Mouse (Mus musculus): ENCODE measurements at regions not wholly inside any gene's neighbourhood (a gene's known extent, or its start where the extent isn't known, plus 50 kb on each side); places are given as distances from the start of the nearest gene placed in this dataset.
A peak's percentile ranks its signal among the peaks of the same experiment; 100 is the strongest.

DNA sequence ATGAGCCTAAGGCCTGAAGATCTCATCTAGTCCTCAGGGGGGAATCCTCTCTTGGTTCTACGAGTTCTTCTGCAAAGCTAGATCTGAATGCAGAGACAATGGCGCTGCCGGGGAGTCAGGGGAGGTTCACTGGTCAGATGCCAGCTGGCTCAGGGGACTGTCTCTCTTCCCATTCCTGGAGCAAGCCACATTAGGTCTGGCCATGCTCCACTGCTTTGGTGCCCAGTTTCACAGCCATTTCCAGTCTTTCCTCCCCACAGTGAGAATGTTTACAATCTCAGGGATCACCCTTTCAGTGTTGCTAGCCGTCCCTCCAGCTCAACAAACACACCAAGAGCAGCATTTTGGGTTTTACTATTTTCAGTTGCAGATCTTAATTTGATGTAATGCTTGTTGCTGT is 233.7 kb upstream of the Cdh11 start:
- Histone ChIP-seq H3K4me3 (no peak overlapping the region), H3K4me2 (no peak overlapping the region), H3K4me1 (no peaks in the 10 kb centered on the region), H3K9ac (no peak overlapping the region), H3K9me3 (no peaks in the 10 kb centered on the region), H3K36me3 (no peaks in the 10 kb centered on the region), H3K27me3 (no peaks in the 10 kb centered on the region), H3K27ac (no peak overlapping the region)
- 76% methylated on average over 4 of the region's 4 CpGs for WGBS
- no peak for ATAC-seq (ENCODE audit: insufficient number of reproducible peaks, insufficient read depth, low FRiP score, low TSS enrichment, low read depth)

DNA sequence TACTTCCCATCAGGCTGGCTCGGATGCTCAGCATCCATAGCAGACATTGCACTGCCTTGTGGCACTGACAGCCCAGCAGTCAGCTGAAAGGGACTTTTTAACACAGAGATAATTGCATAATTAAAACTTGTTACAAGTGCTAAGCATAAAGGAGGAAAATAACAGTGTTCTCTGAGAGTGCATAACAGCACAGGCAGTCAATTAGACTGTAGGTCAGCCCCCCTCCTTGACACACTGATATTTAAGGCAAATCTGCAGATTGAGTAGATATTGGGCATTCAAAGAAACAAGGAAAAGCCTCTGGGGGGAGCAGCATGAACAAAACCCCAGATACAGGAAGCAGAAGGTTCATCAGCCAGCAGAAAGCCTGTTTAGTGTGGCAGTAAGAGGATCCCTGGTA is 237.8 kb upstream of the Cdh11 start:
- ATAC-seq (ENCODE audit: insufficient number of reproducible peaks, insufficient read depth, low FRiP score, low TSS enrichment, low read depth) = no peak
- H3K36me3 ChIP-seq = no peaks in the 10 kb centered on the region
- H3K4me1 ChIP-seq = no peaks in the 10 kb centered on the region
- H3K9ac ChIP-seq = no peak overlapping the region
- H3K9me3 ChIP-seq = no peaks in the 10 kb centered on the region
- no peak overlapping the region for H3K4me3 ChIP-seq
- no peak overlapping the region for H3K4me2 ChIP-seq
- H3K27ac ChIP-seq = no peak overlapping the region
- H3K27me3 ChIP-seq = no peaks in the 10 kb centered on the region
- WGBS = 61% methylated on average over 1 of the region's 1 CpGs

DNA sequence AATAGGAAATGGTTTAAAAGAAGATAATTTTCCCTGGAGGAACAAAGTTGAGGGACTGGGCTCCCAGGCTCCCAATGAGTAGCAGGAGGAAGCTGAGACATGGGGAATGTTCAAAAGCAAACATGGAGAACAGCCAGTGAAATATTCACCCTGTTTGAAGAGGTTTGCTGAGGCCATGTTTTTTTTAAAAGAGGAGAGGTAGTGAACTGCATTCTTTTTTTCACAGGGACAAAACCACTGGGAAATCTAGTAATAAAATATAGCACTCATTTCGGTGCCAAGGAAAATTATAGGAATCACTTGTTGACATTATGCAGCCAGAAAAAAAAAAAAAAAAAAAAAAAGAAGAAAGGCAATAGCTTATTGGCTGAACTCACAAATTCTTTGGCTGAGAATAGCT is 246.3 kb upstream of the Cdh11 start:
- Histone ChIP-seq H3K27me3 (no peaks in the 10 kb centered on the region), H3K36me3 (no peaks in the 10 kb centered on the region), H3K9ac (no peak overlapping the region), H3K4me2 (no peak overlapping the region), H3K4me3 (no peak overlapping the region), H3K4me1 (no peaks in the 10 kb centered on the region), H3K9me3 (no peaks in the 10 kb centered on the region), H3K27ac (no peak overlapping the region)
- ATAC-seq (ENCODE audit: insufficient number of reproducible peaks, insufficient read depth, low FRiP score, low TSS enrichment, low read depth) = no peak
- WGBS = 53% methylated on average over 1 of the region's 1 CpGs

DNA sequence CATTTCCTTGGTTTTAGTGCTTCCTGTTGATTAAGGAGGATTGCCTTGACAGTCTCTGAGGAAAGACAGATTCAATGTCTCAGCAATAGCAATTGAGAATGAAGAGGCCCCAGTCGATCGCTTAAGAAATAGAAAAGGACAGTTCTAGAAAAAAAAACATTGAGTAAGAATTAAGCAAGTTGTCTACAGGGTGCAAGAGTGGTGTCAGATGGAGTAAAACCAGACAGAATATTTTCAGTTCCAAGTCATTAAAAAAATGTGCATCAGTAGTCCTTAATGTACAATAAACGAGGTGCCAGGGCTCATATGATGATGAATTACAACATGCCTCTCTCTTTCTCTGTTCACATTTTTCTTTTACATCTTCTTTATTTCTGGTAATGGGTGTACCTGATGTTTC is 248.5 kb upstream of the Cdh11 start:
- Histone ChIP-seq H3K4me1 (no peaks in the 10 kb centered on the region), H3K36me3 (no peaks in the 10 kb centered on the region), H3K9me3 (no peaks in the 10 kb centered on the region), H3K27me3 (no peaks in the 10 kb centered on the region), H3K9ac (no peak overlapping the region), H3K4me3 (no peak overlapping the region), H3K4me2 (no peak overlapping the region), H3K27ac (no peak overlapping the region)
- no peak for ATAC-seq (ENCODE audit: insufficient number of reproducible peaks, insufficient read depth, low FRiP score, low TSS enrichment, low read depth)
- WGBS = 78% methylated on average over 3 of the region's 3 CpGs

DNA sequence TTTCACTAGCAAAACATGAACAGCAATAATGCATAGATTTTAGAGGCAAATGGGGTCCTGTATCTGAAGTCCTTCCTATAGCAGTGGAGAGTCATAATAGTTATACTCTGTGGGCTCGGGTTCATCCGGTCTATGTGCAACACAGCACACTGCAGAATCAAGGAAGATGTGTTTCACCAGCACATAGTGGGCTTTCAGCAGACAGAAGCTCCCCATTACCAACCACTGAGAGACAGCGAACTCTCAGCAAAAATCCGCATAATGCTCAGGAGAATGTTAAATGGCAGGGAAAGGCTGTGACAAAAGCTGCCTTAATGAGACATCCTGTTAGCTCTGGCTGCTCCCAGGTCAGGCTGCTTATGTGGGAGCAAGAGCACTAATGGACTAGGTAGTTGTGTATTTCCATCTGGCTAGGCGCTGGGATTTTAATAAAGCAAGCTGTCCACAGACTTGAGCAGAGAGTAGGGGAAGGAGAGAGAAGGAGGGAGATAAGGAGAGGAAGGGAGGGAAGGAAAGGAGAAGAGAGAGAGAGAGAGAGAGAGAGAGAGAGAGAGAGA is 286.7 kb upstream of the Cdh11 start:
- no peaks in the 10 kb centered on the region for H3K9me3 ChIP-seq
- H3K4me1 ChIP-seq = no peaks in the 10 kb centered on the region
- H3K27ac ChIP-seq = no peak overlapping the region
- H3K4me2 ChIP-seq = no peak overlapping the region
- H3K27me3 ChIP-seq = no peaks in the 10 kb centered on the region
- whole genome bisulfite sequencing = 83% methylated on average over 5 of the region's 5 CpGs
- H3K36me3 ChIP-seq = no peaks in the 10 kb centered on the region
- ATAC-seq (ENCODE audit: insufficient number of reproducible peaks, insufficient read depth, low FRiP score, low TSS enrichment, low read depth) = no peak
- no peak overlapping the region for H3K9ac ChIP-seq
- H3K4me3 ChIP-seq = no peak overlapping the region

DNA sequence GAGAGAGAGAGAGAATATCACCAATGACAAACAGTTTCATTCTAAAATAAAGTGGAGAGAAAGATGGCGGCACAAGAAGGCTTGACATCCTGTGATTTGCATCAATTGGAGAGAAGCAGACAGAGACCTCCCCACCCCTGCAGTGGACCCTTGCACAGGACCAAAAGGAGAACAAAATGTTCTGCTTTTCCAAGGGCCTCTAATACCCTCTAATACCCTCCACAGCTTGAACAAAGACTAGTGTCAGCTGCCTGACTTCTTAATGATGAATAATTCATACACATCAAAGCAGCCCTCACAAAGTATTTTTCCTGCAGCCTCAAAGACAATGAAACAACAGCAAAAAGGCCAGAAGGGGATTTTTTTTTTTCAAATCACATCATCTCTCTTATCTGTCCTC is 287.2 kb upstream of the Cdh11 start:
- H3K4me1 ChIP-seq = 0 out of 2 replicates have a peak, but pooled peaks cover 3% of the 10 kb centered on the region
- no peak overlapping the region for H3K27ac ChIP-seq
- H3K36me3 ChIP-seq = no peaks in the 10 kb centered on the region
- no peaks in the 10 kb centered on the region for H3K27me3 ChIP-seq
- no peak overlapping the region for H3K4me3 ChIP-seq
- H3K9me3 ChIP-seq = no peaks in the 10 kb centered on the region
- WGBS = 75% methylated on average over 1 of the region's 1 CpGs
- H3K9ac ChIP-seq = no peak overlapping the region
- no peak for ATAC-seq (ENCODE audit: insufficient number of reproducible peaks, insufficient read depth, low FRiP score, low TSS enrichment, low read depth)
- H3K4me2 ChIP-seq = no peak overlapping the region

DNA sequence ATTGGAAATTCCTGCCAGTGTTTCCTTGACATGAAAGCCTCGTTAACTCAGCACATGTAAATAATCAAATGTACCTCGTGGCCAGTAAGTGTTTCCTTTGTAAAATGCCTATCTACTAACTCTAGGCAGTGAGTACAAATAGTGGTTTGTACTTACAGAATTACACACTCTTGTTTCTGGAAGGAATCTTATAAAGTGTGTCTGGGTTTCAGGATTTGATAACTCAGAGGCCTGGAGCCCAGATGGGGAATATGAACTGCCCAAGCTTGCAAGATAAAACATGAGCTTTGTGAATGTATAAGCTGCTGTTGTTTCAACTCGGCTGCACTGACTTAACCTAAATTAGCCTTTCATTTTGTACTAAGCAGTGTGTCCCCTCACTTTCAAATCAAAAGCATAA is 293.1 kb upstream of the Cdh11 start:
- Histone ChIP-seq H3K4me1 (peaks cover 3% of the 10 kb centered on the region; the same call in 1 of the 2 replicates), H3K9ac (no peak overlapping the region), H3K9me3 (no peaks in the 10 kb centered on the region), H3K27ac (peak overlapping the region; percentile 65), H3K4me3 (no peak overlapping the region), H3K36me3 (no peaks in the 10 kb centered on the region), H3K4me2 (no peak overlapping the region), H3K27me3 (no peaks in the 10 kb centered on the region)
- 20% methylated on average over 3 of the region's 3 CpGs for WGBS
- no peak for ATAC-seq (ENCODE audit: insufficient number of reproducible peaks, insufficient read depth, low FRiP score, low TSS enrichment, low read depth)

DNA sequence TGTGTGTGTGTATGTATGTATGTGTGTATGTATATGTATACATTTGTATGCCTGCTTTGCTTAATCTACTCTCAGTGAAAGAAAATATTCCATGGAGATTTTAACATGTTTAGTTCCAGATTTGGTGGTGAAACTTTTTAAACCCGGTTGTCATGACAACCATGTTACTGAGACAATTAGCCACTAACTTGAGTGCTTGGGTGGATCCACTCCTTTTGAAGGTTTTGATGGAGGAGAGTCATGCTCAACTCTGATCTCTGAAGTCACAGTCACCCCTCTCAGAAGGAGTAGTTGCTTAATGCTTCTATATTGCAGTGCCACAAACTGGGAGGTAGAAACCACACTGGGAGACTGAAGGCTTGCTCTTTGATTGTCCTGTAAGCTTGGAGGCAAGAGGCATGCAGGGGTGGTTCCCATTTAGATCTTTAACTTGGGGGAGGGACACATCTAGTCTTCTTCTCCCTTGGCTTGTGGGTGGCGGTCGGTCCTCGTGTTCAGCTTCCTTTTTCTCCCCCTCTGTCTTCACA is 301.6 kb upstream of the Cdh11 start:
- H3K4me1 ChIP-seq = peaks cover 5% of the 10 kb centered on the region
- H3K9me3 ChIP-seq = no peaks in the 10 kb centered on the region
- H3K36me3 ChIP-seq = no peaks in the 10 kb centered on the region
- no peak for ATAC-seq (ENCODE audit: insufficient number of reproducible peaks, insufficient read depth, low FRiP score, low TSS enrichment, low read depth)
- H3K4me2 ChIP-seq = no peak overlapping the region
- H3K27ac ChIP-seq = no peak overlapping the region
- H3K4me3 ChIP-seq = no peak overlapping the region
- no peaks in the 10 kb centered on the region for H3K27me3 ChIP-seq
- 53% methylated on average over 4 of the region's 4 CpGs for WGBS
- H3K9ac ChIP-seq = no peak overlapping the region

DNA sequence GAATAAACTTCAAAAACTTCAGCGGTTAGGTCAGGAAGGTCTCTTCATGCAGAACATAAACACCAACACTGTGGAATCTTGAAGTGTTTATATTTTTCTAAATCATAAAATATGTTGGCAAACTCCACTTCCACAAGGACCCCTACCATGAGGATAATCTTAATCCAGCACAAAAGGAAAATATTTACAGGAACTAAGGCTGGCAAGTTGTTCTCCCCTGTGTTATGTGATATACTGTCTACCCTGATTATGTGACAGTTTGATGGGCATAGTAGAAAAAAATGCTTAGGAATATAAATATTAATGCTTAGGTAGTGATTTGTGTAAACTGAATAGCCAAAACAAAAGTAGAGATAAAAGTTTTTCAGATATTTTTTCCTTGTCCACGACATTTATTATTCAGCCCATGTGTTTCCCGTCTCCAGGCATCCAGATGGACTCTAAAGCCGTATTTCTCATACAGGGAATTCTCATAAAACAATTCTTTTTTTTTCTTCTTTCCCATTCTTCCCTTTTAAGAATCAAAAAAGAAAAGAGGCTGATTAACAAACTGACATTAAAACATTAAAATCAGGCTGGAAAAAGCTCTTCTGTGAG is 311.2 kb upstream of the Cdh11 start:
- H3K4me2 ChIP-seq = no peak overlapping the region
- WGBS = 65% methylated on average over 4 of the region's 4 CpGs
- no peak overlapping the region for H3K9ac ChIP-seq
- H3K9me3 ChIP-seq = no peaks in the 10 kb centered on the region
- H3K4me1 ChIP-seq = no peaks in the 10 kb centered on the region
- no peaks in the 10 kb centered on the region for H3K36me3 ChIP-seq
- H3K4me3 ChIP-seq = no peak overlapping the region
- H3K27ac ChIP-seq = no peak overlapping the region
- no peaks in the 10 kb centered on the region for H3K27me3 ChIP-seq
- no peak for ATAC-seq (ENCODE audit: insufficient number of reproducible peaks, insufficient read depth, low FRiP score, low TSS enrichment, low read depth)

DNA sequence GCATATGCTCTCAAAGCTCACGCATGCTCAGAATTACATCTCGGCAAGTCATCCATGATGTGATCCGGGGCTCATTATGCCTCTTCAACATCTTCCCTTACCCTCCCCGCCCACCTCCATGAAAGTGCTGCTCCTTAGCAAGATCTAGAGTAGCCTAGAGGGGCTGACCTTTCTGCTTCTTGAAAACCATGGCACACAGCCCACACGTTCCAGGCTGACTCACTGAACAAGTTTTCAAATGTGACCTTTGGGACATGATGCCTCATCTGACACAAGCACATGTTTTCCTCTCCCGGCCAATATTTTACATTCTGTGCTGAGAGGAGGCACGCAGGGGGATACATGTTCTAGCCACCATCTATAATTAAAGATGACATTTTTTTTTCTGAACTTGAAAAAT is 340.1 kb upstream of the Cdh11 start:
- Histone ChIP-seq H3K4me1 (no peaks in the 10 kb centered on the region), H3K9me3 (no peaks in the 10 kb centered on the region), H3K36me3 (no peaks in the 10 kb centered on the region), H3K9ac (no peak overlapping the region), H3K4me3 (no peak overlapping the region), H3K4me2 (no peak overlapping the region), H3K27ac (no peak overlapping the region), H3K27me3 (no peaks in the 10 kb centered on the region)
- no peak for ATAC-seq (ENCODE audit: insufficient number of reproducible peaks, insufficient read depth, low FRiP score, low TSS enrichment, low read depth)
- WGBS = 74% methylated on average over 7 of the region's 7 CpGs

DNA sequence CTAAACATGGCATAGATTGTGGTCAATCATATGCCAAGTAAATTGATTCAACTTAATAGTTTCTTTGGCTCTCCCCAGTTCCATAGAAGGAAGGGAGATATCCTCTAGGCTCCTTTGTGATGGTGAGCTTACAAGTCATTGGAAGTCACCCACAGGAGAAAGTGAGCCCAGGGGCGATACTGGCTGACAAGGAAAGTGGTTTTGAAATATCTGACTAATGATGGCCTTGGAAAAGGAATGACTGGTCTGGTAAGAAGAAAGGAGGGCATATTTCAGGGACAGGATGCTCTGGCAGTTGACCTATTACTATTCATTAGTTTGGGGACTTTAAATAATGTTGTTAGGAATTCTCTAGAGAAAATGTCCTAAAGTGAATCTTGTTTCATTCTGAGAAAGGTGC is 352.7 kb upstream of the Cdh11 start:
- Histone ChIP-seq H3K4me2 (no peak overlapping the region), H3K9me3 (no peaks in the 10 kb centered on the region), H3K27me3 (no peaks in the 10 kb centered on the region), H3K27ac (no peak overlapping the region), H3K9ac (no peak overlapping the region), H3K4me1 (no peaks in the 10 kb centered on the region), H3K4me3 (no peak overlapping the region), H3K36me3 (no peaks in the 10 kb centered on the region)
- 74% methylated on average over 1 of the region's 1 CpGs for WGBS
- no peak for ATAC-seq (ENCODE audit: insufficient number of reproducible peaks, insufficient read depth, low FRiP score, low TSS enrichment, low read depth)

DNA sequence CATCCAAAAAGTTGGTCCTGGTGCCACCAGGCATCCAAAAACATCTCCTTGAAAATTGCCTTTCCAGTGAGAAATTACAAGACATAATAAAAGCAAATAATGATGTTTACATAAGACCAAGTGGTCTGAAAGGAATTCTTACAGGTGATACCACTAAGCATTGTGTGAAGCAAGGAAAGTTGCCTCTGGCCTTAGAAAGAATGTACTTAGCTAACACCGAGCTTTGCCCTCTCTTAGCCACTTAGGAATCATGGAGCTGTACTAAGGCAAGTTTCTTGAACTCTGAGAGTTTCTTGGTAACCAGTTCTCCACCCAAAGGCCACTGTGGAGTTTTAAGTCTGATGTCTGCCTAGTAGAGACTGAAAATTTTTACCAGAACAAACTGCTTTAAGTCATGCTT is 359.4 kb upstream of the Cdh11 start:
- Histone ChIP-seq H3K9ac (no peak overlapping the region), H3K27me3 (no peaks in the 10 kb centered on the region), H3K4me1 (peaks cover 17% of the 10 kb centered on the region), H3K9me3 (no peaks in the 10 kb centered on the region), H3K4me2 (no peak overlapping the region), H3K27ac (no peak overlapping the region), H3K4me3 (no peak overlapping the region), H3K36me3 (no peaks in the 10 kb centered on the region)
- WGBS = 58% methylated on average over 1 of the region's 1 CpGs
- ATAC-seq (ENCODE audit: insufficient number of reproducible peaks, insufficient read depth, low FRiP score, low TSS enrichment, low read depth) = no peak

All from embryonic facial prominence, embryonic 13.5 days (tissue).